Mouse (Mus musculus) large intestine, adult 2 months (tissue): ENCODE data around the gene D130052B06Rik. TPM values are rescaled to one million over a fixed set of nuclear protein-coding genes. Genes with fewer than 3 reads are reported as not detected.
A peak's percentile ranks its signal among the peaks of the same experiment; 100 is the strongest.

Source experiments
- DNase-seq: peaks from one replicate; pipeline ENCODE4 v3.0.0-alpha.2; 2012; ENCODE audit warnings: low read depth, low spot score
- WGBS: fragments of 180-500 bp; shearing (Covaris S2); methylation state at CpG from one replicate; pipeline ENCODE4 v1.1.7; 2018; 5-methylcytosine and 5-hydroxymethylcytosine counted together
- polyA plus RNA-seq: library from polyadenylated mRNA; depleted of rRNA; stranded (reverse); fragments of >200 nt; gene quantifications from 2 replicates; pipeline ENCODE4 v1.2.3, GENCODE M21; 2012; rRNA removed

Gene D130052B06Rik
- not detected in 2 replicates for polyA plus RNA-seq

DNA sequence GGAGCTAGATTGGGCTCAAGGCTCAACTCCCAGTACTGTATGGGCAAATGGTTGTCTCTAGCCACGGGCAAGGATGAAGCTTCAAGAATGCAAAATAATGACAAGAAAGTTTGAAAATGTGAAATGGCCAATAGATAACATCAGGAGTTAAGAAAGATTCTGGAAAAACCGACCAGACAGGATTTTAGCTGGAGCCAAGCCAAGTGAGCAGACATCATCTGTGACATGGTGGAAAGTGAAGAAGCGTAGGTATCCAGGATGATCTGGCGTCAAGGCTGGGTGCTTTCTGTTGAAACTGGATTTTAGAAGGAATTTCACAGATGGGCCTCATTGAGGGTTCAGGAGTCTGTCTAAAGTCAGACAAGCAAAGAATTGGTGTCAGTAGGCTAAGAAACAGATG lies at the start of gene D130052B06Rik:
Gene D130052B06Rik, plus strand, starts transcription at position 317 of the 400 bp plus-strand sequence.
- no peak for DNase-seq
- 51% methylated on average over 4 of the region's 4 CpGs for WGBS

DNA sequence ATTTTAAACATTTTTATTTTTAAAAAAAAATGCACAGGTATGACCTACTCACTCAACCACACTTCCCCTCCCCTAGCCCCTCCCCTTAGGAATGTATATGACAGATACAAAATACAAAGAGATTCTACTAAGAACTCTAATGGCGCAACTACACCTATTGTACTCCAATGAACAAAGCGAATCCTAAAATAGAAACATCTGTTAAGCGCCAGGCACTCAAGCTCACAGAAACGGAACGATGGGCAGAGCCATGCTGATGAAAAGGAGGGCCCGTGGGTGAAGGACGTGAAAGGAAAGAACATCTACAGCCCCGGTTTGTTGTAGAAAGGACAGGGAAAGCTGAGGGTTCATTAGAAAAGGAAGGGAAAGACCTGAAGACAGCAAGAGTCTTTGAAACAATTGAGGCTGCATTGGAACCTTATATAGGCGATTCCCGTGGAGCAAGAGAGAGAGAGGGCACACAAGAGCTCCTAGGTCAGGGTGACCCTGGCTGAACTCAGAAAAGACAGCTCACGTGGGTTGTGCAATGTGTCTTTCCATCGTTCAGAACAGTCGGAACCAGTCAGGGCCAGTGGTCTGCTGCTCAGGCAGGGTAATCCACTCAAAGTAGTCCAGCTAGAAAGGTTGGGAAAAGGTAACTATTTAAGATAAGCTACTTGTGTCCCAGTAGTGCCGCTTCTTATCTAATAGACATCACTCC lies 48.1 kb upstream of the D130052B06Rik start:
- WGBS, result 79% methylated on average over 14 of the region's 14 CpGs
- no peak for DNase-seq

DNA sequence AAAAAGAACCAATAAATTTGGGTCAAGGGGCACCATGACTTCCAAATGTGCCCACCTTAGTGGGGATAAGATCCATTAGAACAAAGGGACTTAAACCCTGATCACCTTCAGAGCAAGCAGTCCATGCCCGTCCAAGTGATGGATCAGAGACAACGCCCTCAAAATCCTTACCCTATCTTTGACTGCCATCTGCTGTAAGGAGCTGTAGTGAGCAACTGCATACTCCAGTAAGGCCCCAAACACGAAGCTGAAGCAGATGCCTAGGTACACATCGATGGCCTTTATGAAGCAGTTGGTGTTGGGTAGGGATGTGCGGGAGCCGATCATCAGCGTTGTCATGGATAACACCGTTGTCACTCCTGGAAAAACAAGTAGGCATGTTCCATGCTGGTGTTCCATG lies 45.0 kb upstream of the D130052B06Rik start:
- WGBS, result 68% methylated on average over 8 of the region's 8 CpGs
- no peak for DNase-seq

DNA sequence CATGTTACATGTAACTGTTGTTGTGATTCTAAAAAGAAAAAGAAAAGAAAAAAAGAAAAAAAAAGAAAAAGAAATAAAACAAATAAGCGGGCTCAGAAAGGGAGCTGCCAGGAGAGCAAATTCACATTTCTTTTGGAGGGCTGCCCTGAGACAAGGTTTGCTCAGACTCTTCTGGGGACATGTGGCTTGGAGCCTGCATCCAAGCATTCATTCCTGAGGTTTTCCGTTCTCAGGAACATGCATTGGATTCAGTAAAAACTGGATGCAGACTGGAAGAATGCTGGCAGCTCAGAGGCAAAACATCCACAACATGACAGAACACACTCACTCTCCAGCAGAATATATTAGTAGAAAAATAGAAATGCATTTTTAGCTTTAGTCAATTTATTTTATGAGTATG lies 35.2 kb upstream of the D130052B06Rik start:
- WGBS, result 82% methylated on average over 2 of the region's 2 CpGs
- DNase-seq, result no peak

DNA sequence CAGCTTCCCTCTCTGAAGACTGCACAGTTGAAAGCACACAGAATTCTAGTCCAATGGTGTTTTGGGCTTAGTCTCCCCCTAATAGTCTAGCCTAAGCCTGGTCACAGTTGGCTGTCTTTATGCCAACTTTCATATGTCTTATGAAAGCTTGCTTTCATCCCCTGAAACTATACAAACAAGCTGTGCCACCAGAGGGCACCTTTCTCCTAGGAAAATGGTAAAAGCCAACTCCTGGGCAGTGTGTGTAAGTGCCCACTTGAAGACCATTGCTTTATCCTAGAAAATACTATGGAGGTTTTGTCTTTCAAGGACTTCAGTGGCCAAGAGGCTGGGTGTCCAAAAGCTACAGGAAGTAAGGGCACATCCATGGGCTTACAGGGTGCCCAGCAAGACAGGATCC lies 28.7 kb upstream of the D130052B06Rik start:
- no peak for DNase-seq

DNA sequence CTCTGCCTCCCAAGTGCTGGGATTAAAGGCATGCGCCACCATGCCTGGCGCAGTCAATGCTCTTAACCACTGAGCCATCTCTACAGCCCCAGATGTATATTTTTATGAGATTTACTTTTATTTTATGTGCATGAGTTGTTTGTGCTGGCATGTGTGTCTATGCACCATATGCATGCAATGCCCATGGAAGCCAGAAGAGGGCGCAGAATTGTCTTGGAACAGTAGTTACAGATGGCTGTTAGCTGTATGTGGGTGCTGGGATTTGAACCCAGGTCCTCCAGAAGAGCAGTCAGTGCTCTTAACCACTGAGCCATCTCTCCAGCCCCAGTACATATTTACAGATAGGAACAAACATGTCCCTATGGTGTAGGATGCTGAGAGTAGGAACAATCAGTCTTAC lies 24.2 kb upstream of the D130052B06Rik start:
- DNase-seq, result no peak
- 79% methylated on average over 3 of the region's 3 CpGs for WGBS

DNA sequence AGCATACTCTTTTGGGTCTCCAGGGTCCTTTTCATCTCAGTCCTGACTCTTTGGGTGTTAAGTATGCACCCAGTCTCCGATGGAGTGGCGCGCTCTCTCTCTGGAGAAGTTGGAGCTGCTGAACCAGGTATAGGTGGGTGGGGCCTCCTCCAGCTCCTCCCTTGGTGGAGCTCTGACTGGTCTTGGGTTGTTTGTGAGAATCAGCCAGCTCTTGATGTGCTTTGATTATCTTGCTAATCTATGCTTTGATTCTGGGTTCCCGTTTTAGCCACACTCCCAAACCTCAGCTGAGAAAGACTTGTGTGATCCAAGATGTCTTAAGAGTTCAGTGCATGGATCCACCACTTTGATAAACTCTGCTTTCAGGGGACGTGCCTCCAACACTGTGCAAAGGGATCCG lies 20.2 kb upstream of the D130052B06Rik start, which contains the start of gene Gabrp:
Gene Gabrp, minus strand, starts transcription at position 101 of the 400 bp plus-strand sequence.
- WGBS, result 52% methylated on average over 6 of the region's 6 CpGs
- DNase-seq, result no peak

DNA sequence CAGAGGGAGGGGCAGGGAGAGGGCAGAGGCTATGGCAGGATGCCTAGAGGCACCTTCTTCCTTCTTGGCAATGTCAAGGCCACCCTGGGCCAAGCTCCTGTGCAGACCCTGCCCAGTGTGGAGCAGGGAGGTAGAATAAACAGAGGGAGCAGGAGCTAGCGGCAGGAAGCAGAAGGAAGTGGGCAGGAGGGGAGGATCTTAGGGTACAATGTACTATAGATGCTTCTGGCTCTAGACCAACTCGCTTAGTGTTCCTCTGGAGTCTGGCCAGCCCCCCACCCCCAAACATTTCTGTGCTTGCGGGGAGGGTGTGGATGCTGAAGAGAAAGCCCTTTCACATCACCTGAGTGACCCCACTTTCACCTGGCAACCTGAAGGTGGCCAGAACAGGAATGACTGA lies 19.5 kb upstream of the D130052B06Rik start:
- DNase-seq, result no peak
- 14% methylated on average over 3 of the region's 3 CpGs for WGBS

DNA sequence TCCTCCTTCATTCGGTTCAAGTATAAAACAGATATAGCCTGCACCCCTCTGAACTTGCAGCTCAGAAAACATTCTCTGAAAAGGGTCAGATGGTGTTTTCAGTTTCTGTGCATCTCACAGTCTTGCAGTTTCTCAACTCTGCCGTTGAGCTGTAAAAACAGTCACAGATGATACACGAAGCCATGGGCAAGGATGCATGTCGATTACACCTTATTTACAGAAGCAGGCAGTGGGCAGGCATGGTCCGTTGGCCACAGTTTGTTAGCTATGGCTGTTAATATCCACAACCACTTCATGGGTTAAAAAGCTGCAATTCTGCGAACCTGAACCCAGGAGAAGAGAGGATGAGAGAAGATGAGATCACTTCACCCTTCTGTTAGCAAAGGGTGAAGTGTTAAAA lies 12.5 kb upstream of the D130052B06Rik start:
- 46% methylated on average over 6 of the region's 6 CpGs for WGBS
- no peak for DNase-seq

DNA sequence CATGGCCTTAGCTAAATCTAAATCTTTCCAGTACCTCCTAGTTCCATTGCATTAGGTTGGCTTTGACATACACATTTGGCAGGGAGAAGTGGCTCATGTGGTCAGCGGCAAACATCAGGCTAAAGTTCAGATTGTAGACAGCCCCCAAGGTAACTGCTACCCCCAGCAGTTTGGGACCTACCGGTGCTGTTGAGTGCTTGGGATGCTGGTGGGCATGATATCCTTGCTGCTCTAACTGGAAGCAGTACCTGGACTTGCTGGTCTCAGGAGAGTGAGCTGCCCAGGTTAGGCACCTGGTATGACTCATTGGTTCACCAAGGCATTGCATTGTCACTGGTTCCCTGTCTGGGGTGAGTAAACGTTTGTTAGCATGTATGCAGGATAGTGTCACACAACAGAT lies 8.3 kb upstream of the D130052B06Rik start:
- WGBS, result 91% methylated on average over 3 of the region's 3 CpGs
- no peak for DNase-seq

DNA sequence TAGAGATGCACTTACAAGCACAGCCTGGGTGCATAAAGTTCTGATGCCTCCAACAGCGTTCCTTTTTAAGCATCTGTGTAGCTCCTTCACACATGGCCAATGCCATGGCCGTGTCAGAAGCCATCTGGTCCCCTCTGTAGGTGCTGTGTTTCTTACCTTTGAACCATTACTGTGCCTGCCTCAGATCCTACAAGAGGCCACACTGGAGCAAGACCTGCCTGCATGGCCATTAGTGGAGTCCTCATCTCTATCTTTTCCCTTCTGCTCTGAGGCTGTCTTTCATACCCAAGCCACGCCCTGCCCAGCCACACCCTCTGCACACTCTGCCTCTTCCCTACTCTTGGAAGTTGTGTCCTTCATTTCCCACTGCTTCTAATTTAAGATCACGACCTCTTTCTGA lies 6.3 kb upstream of the D130052B06Rik start:
- no peak for DNase-seq

DNA sequence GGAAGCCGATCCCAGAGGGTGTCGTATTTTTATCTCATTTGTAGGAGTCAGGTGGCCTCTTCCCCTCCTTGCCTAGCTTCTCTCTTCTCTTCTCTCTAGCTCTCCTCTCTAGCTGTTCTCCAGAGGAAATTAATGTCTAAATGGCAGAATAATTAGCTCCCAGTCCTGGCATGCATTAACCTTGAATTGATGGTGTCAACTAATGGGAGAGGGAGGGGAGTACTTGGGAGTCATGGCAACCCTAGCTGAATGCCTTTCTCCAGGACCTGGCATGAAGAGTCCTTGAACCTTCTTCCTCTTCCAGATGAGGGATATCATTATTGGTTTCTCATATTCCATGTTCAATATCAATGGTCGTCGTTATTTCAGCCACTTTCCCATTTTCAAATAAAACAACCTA lies 2.4 kb upstream of the D130052B06Rik start:
- DNase-seq, result no peak
- WGBS, result 83% methylated on average over 4 of the region's 4 CpGs

More for the DNA sequence above, 6.3 kb upstream of the D130052B06Rik start:
- WGBS, result 59% methylated on average over 4 of the region's 4 CpGs

DNA sequence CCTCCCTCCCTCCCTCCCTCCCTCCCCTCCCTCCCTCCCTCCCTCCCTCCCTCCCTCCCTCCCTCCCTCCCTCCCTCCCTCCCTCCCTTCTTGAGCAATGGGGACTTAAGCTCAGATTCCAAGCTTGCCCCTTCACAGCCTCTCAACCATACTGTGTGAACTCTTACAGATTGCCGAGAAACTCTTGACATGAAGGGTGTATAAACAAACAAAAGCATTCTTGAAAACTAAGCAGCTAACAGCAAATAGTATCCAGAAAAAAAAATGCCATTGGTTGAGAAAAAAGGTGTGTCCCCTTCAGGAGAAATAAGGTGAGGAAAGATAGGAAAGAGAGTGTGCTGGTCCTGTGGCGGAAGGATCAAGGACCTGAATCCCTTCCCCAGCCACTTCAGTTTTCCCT lies 4.1 kb downstream of the D130052B06Rik start:
- no peak for DNase-seq
- 71% methylated on average over 2 of the region's 2 CpGs for WGBS

DNA sequence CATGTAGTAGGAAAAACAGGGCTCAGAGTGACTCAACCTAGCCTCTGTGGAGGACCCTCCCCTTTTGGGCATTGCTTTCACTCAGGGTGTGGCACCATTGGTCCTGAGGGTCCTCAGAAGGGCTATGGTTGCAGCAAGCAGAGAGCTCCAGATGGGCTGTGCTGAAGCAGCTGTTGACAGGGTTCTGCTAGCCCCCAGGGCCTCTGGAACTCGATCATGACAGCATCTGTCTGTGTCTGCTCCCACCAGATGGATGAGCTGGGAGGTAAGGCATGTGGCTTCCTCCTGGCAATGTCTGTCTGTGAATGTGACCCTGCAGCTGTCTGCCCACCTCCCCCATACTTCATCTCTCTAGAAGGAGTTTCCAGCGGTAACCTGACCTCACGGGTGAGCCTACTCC lies 8.7 kb downstream of the D130052B06Rik start:
- 47% methylated on average over 3 of the region's 3 CpGs for WGBS
- DNase-seq, result no peak

DNA sequence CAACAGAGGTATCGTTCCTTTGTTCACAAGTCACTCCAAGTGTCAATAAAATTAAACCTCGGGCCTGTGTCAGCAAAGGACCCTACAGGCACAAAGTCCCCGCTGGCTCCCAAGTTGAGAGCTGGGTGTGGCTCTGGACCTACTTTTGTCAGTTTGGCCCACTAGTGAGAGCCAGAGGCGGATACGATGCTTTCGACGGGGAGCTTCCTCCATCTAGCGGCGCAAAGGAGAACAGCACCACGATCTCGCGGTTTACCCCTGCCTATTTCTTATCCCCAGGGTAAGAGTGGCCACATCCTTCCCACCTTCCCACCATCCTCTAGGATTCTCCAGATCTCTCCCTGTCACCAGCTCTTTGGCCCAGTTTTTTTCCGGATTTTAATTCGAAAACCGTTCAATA lies 15.1 kb downstream of the D130052B06Rik start:
- 5% methylated on average over 15 of the region's 15 CpGs for whole genome bisulfite sequencing
- DNase-seq, result peak; percentile 8

DNA sequence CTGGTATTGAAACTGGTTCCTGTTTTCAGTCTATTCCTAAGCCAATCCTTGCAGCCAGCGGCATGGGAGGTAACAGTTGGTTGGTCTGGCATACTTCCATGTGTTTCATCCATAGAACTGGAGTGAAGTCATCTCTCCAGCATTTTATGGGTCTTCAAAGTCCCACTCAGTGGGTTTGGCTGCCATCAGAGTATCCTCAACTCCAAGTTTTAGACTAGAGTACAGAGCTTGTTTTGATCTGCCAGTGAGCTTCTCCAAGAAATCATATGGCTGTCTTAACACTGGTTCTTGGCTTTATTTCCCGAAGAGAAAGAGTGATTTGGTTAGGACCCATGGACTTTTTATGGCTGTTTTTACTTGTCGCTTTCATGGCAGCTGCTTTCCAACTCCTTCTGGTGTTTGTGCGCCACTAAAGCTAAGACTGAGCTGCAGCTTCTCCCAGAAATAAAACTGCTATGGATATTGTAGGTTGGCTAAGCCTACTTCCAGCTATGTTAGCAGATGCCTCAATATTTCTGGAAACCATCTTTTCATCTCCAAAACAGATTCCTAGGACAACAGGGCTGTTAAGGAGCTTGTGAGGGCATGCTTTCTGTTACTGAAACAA lies 28.1 kb downstream of the D130052B06Rik start:
- 75% methylated on average over 4 of the region's 4 CpGs for WGBS
- no peak for DNase-seq

DNA sequence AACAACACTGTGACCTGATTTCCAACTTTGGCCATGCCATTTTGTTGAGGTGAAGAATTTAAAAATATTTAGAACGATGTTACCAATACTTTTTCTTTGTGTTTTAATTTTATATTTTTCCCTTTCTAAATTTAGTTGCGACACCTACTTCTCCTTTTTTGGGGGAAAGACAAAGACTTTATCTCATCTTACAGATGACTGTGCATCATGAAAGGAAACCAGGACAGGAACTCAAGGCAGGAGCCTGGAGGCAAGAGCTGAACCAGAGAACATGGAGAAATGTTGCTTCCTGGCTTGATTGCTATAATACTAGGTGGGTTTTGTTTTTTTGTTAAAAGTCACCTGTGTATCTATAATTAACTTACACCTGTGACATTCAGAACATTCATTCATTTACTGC lies 38.0 kb downstream of the D130052B06Rik start:
- DNase-seq, result no peak
- WGBS, result 84% methylated on average over 2 of the region's 2 CpGs

DNA sequence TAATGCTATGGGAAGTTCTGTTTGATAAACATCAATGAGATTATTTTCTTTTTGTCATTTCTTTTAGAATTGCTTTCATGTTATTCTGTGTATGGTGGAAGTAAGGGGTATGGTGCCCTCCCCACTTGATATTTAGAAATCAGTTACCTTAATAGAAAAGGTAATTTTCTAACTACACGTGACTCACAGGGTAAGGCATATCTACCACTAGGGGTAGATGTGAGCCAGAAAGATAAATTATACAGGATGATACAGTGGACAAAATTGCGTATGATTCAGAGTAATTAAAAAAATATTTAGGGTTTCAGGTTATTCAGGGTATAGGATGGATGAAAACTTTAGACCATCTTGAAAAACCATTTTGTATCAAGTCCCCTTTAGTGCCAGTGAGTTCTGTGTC lies 50.3 kb downstream of the D130052B06Rik start:
- WGBS, result 63% methylated on average over 2 of the region's 2 CpGs
- no peak for DNase-seq

DNA sequence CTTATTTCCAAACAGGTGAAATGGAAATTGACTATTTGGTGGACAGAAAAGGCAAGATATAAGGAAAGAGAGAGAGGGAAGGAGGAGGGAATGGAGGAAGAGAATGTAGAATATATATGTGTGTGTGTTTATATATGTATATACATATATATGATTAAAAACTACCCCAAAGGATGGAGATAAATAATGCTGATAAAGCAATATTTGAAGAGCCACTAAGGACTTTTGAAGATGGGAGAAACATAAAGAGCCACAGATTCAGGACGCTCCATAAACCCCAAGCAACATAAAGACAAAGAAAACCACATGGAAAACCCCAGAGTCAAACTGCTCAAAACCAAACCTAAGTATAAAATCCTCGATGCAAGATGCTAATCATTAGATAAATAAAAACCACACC lies 55.4 kb downstream of the D130052B06Rik start:
- DNase-seq, result no peak
- WGBS, result 67% methylated on average over 2 of the region's 2 CpGs

DNA sequence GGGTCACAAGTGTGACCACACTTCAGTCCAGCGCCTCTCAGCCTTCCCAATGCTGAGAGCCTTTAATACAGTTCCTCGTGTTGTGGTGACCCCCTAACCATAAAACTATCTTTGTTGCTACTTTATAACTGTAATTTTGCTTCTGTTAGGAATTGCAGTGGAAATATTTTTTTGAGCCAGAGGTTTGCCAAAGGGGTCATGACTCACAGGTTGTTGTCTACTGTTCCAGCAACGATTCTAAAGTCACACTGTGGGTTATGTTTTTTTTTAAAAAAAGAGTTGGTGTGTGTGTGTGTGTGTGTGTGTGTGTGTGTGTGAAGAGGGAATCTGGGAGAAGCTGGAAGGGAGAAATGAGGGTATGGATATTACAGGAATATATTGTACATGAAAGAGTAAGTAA lies 56.1 kb downstream of the D130052B06Rik start:
- no peak for DNase-seq
- WGBS, result 55% methylated on average over 3 of the region's 3 CpGs

DNA sequence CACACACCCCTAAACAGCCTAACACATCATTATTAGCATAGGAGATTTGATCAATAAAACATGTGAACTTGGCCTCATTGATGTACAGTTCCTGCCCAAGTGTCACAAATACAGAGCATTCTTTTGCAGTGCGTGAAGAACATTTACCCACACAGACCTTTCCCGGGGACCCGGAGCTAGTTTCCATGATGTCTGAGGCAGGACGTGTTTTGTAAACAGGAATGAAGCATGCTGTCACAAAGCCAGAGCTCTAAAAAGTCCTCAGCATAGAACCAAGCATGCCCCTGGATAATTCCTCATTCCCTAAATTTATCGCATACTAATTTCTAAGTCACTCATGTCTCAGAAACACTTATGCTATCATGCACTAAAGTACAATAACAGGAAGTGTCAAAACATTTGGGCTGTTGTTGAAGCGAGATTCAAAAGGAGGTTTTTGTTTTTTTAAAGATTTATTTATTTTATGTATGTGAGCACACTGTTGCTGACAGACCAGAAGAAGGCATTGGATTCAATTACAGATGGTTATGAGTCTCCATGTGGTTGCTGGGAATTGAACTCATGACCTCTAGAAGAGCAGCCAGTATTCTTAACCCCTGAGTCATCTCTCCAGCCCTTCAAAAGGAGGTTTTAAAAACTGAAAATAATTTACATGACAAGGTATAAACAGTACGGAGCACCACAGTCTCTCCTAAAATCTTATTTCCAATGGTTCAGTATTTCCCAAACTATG lies 56.9 kb downstream of the D130052B06Rik start:
- no peak for DNase-seq
- 65% methylated on average over 7 of the region's 7 CpGs for WGBS
